Mouse (Mus musculus) midbrain, embryonic 11.5 days (tissue): Measurements from ENCODE around the gene Tnrc18. TPM values are rescaled to one million over a fixed set of nuclear protein-coding genes. Genes with fewer than 3 reads are reported as not detected.

Source experiments
- ATAC-seq: fragments of 200-750 bp; cut with Nextera tagmentation; 2 replicates; pipeline ENCODE4 v1.8.0; 2017; ENCODE audit warnings: moderate TSS enrichment, moderate library complexity; ENCODE audit not compliant: low FRiP score
- DNase-seq: peaks from one replicate; pipeline ENCODE4 v3.0.0; 2015; ENCODE audit warnings: low spot score; ENCODE audit errors: missing footprints
- H3K27ac ChIP-seq: fragments of 300-500 bp; sonication (generic); 2 replicates; pipeline ENCODE4 v1.5.1; 2014; ENCODE audit warnings: low read depth, low read length
- H3K27me3 ChIP-seq: fragments of 300-500 bp; sonication (generic); 2 replicates; pipeline ENCODE4 v1.6.1; 2014; ENCODE audit warnings: mild to moderate bottlenecking, low read length, moderate library complexity, mixed read lengths; ENCODE audit not compliant: control insufficient read depth, insufficient read depth
- H3K36me3 ChIP-seq: fragments of 300-500 bp; sonication (generic); 2 replicates; pipeline ENCODE4 v1.6.1; 2014; ENCODE audit warnings: mild to moderate bottlenecking, low read length, moderate library complexity, mixed read lengths; ENCODE audit not compliant: control insufficient read depth, insufficient read depth
- H3K4me1 ChIP-seq: fragments of 300-500 bp; sonication (generic); 2 replicates; pipeline ENCODE4 v1.6.1; 2014; ENCODE audit warnings: low read length; ENCODE audit not compliant: control insufficient read depth, insufficient read depth
- H3K4me2 ChIP-seq: fragments of 300-500 bp; sonication (generic); 2 replicates; pipeline ENCODE4 v1.6.1; 2014; ENCODE audit warnings: mild to moderate bottlenecking, moderate library complexity
- H3K4me3 ChIP-seq: fragments of 300-500 bp; sonication (generic); 2 replicates; pipeline ENCODE4 v1.5.1; 2014; ENCODE audit warnings: low read depth, low read length
- H3K9ac ChIP-seq: fragments of 300-500 bp; sonication (generic); 2 replicates; pipeline ENCODE4 v1.6.1; 2014; ENCODE audit warnings: low read length
- H3K9me3 ChIP-seq: fragments of 300-500 bp; sonication (generic); 2 replicates; pipeline ENCODE4 v1.6.1; 2016; ENCODE audit warnings: low read length; ENCODE audit not compliant: control insufficient read depth
- WGBS: fragments of 180-500 bp; shearing (Covaris S2); extraction: QIAGEN DNeasy Blood & Tissue Kit; methylation state at CpG from one replicate; pipeline ENCODE4 v1.1.7; 2014; 5-methylcytosine and 5-hydroxymethylcytosine counted together
- polyA plus RNA-seq: library from polyadenylated mRNA; unstranded; fragments of >200 nt; fragmentation: Nextera tagmentation; extraction: Ambion mirVana; gene quantifications from 2 replicates; pipeline ENCODE4 v1.2.1, GENCODE M21; 2014

Gene Tnrc18
- polyA plus RNA-seq, 1 experiment from 2014 or later, result 27.4 TPM

DNA sequence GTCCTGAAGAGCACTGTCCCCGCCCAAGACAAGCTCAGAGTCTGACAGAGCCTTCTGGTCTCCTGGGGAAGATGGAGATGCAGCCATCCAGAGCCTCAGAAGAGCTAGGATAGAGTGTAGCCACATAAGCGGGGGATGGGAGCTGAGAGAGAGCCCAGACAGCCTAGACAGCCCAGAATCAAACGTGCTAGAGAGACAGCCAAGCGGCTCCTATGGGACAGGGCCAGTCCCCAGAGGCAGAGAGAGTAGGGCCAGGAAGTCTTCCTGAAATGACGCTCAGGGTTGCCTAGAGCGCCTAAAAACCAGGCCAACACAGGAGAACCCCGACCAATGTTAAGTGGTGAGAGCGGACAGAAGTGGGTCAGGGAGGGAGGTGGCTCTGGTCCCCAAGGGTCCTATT is 39.3 kb downstream of the Tnrc18 start:
- Histone ChIP-seq H3K36me3 (peaks cover 32% of the 10 kb centered on the region), H3K4me2 (no peak overlapping the region), H3K27me3 (no peaks in the 10 kb centered on the region), H3K4me1 (peaks cover 7% of the 10 kb centered on the region), H3K4me3 (no peak overlapping the region), H3K27ac (no peak overlapping the region), H3K9me3 (no peaks in the 10 kb centered on the region), H3K9ac (no peak overlapping the region; the same call in 1 of the 2 replicates)
- DNase-seq (no peak), ATAC-seq (no peak)
- WGBS, result 72% methylated on average over 8 of the region's 8 CpGs

GRCm38 (mm10) chr5:142776080-142776479 is 41.4 kb downstream of the Tnrc18 start:
- WGBS, result 92% methylated on average over 12 of the region's 13 CpGs
- Histone ChIP-seq H3K36me3 (peaks cover 36% of the 10 kb centered on the region), H3K9ac (no peak overlapping the region), H3K27me3 (no peaks in the 10 kb centered on the region), H3K27ac (no peak overlapping the region), H3K4me1 (peaks cover 7% of the 10 kb centered on the region), H3K4me2 (no peak overlapping the region), H3K4me3 (no peak overlapping the region), H3K9me3 (no peaks in the 10 kb centered on the region)
- ATAC-seq, result no peak
- DNase-seq, result no peak

DNA sequence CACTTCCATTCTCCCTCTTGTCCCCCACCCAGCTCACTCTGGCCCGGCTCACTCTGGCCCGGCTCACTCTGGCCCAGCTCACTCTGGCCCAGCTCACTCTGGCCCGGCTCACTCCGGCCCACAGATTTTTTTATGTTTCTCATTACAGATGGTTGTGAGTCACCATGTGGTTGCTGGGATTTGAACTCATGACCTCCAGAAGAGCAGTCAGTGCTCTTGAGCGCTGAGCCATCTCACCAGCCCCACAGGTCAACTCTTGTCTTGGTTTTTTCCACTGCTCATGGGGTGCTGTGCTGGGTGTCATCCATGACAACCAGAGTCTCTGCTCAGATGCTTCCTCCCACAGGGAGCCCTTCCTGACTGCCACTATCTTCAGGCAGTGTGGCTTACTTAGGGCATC is 42.7 kb downstream of the Tnrc18 start:
- Histone ChIP-seq H3K4me2 (no peak overlapping the region), H3K36me3 (peaks cover 36% of the 10 kb centered on the region), H3K27ac (no peak overlapping the region), H3K27me3 (no peaks in the 10 kb centered on the region), H3K9me3 (no peaks in the 10 kb centered on the region), H3K4me1 (peaks cover 3% of the 10 kb centered on the region; the same call in 1 of the 2 replicates), H3K9ac (no peak overlapping the region), H3K4me3 (no peak overlapping the region)
- no peak for DNase-seq
- ATAC-seq, result no peak
- 95% methylated on average over 5 of the region's 5 CpGs for WGBS

GRCm38 (mm10) chr5:142771964-142772363 is 45.5 kb downstream of the Tnrc18 start:
- Histone ChIP-seq H3K9ac (no peak overlapping the region), H3K9me3 (no peaks in the 10 kb centered on the region), H3K36me3 (peaks cover 36% of the 10 kb centered on the region), H3K4me3 (no peak overlapping the region), H3K4me1 (peaks cover 13% of the 10 kb centered on the region; the same call in 1 of the 2 replicates), H3K4me2 (no peak overlapping the region), H3K27me3 (no peaks in the 10 kb centered on the region), H3K27ac (no peak overlapping the region)
- 95% methylated on average over 15 of the region's 15 CpGs for WGBS
- ATAC-seq (no peak), DNase-seq (no peak)

GRCm38 (mm10) chr5:142771034-142771433 is 46.4 kb downstream of the Tnrc18 start:
- no peak overlapping the region for H3K27ac ChIP-seq
- H3K36me3 ChIP-seq, result peaks cover 33% of the 10 kb centered on the region
- WGBS, result 85% methylated on average over 4 of the region's 4 CpGs
- H3K27me3 ChIP-seq, result no peaks in the 10 kb centered on the region
- H3K4me2 ChIP-seq, result no peak overlapping the region
- no peaks in the 10 kb centered on the region for H3K9me3 ChIP-seq
- no peak overlapping the region for H3K4me3 ChIP-seq
- no peak overlapping the region for H3K9ac ChIP-seq
- ATAC-seq, result no peak
- peaks cover 13% of the 10 kb centered on the region; the same call in 1 of the 2 replicates for H3K4me1 ChIP-seq
- DNase-seq, result no peak

DNA sequence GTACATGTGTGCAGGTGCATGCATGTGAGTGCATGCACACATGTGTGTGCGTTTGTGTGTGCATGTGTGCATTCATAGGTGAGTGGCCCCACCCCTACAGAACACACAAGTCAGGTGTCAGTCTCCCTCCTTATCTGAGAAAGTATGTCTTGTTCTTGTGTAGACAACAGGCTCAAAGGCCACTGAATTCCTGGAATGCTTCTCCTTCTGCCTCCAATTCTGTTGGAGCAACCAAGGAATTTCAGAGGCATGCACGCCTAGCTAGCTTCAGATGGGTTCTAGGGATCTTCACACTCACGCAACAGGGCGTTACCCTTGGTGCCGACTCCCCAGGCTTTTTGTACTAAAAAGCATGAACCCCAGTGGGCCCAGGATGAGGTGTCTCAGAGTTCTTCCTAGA is 47.8 kb downstream of the Tnrc18 start:
- WGBS, result 80% methylated on average over 5 of the region's 5 CpGs
- H3K9me3 ChIP-seq, result no peaks in the 10 kb centered on the region
- no peak overlapping the region for H3K4me3 ChIP-seq
- H3K27me3 ChIP-seq, result no peaks in the 10 kb centered on the region
- no peak overlapping the region for H3K27ac ChIP-seq
- ATAC-seq, result no peak
- peaks cover 33% of the 10 kb centered on the region for H3K36me3 ChIP-seq
- H3K9ac ChIP-seq, result no peak overlapping the region
- peaks cover 13% of the 10 kb centered on the region; the same call in 1 of the 2 replicates for H3K4me1 ChIP-seq
- no peak for DNase-seq
- no peak overlapping the region for H3K4me2 ChIP-seq

- H3K4me3 ChIP-seq, result no peak overlapping the region
- WGBS, result 45% methylated on average over 10 of the region's 10 CpGs
- no peaks in the 10 kb centered on the region for H3K9me3 ChIP-seq
- peaks cover 33% of the 10 kb centered on the region for H3K36me3 ChIP-seq
- peak; percentile 33; the same call in 1 of the 2 replicates for ATAC-seq
- H3K27me3 ChIP-seq, result no peaks in the 10 kb centered on the region
- peak overlapping the region; percentile 10; the same call in 1 of the 2 replicates for H3K27ac ChIP-seq
- H3K4me2 ChIP-seq, result no peak overlapping the region
- H3K9ac ChIP-seq, result no peak overlapping the region
- DNase-seq, result peak; percentile 88
- H3K4me1 ChIP-seq, result peaks cover 13% of the 10 kb centered on the region; the same call in 1 of the 2 replicates
These were observed 48.9 kb downstream of the Tnrc18 start for GRCm38 (mm10) chr5:142768352-142769267.

GRCm38 (mm10) chr5:142767937-142768336 is 49.5 kb downstream of the Tnrc18 start:
- Histone ChIP-seq H3K36me3 (peaks cover 34% of the 10 kb centered on the region), H3K4me1 (peaks cover 13% of the 10 kb centered on the region; the same call in 1 of the 2 replicates), H3K4me2 (no peak overlapping the region), H3K27ac (no peak overlapping the region), H3K9me3 (no peaks in the 10 kb centered on the region), H3K9ac (no peak overlapping the region), H3K4me3 (no peak overlapping the region), H3K27me3 (no peaks in the 10 kb centered on the region)
- peak; percentile 96 for DNase-seq
- ATAC-seq, result peak; percentile 73
- 13% methylated on average over 7 of the region's 7 CpGs for WGBS

DNA sequence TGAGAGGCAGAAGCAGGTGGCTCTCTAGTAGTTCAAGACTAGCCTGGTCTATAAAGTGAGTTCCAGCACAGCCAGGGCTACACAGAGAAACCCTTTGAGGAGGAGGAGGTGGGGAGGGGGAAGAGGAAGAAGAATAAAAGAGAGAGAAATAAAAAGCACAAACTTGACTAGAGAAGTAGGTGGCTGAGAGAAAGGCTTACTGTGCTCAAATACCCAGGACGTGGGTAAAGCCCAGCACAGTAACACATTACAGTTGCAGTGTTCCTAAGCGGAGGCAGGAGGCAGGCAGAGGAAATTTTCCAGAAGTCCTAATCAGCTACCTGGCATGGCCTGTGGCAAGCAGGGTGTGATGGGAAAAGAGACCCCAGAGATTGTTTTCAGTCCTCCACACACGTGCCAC is 50.8 kb downstream of the Tnrc18 start:
- Histone ChIP-seq H3K27me3 (no peaks in the 10 kb centered on the region), H3K4me2 (no peak overlapping the region), H3K27ac (no peak overlapping the region), H3K4me1 (peaks cover 13% of the 10 kb centered on the region; the same call in 1 of the 2 replicates), H3K4me3 (no peak overlapping the region), H3K9ac (no peak overlapping the region), H3K36me3 (peaks cover 39% of the 10 kb centered on the region), H3K9me3 (no peaks in the 10 kb centered on the region)
- DNase-seq (no peak), ATAC-seq (no peak)
- WGBS, result 90% methylated on average over 3 of the region's 3 CpGs
